Mouse (Mus musculus): ENCODE data around the gene Slc9a9. TPM values are rescaled to one million over a fixed set of nuclear protein-coding genes. Genes with fewer than 3 reads are reported as not detected.

The Slc9a9 gene
- polyA plus RNA-seq, 1 experiment: 127 TPM

- peak overlapping the region; percentile 42; the same call in 1 of the 2 replicates for H3K27ac ChIP-seq (ENCODE audit: insufficient read depth, low read depth, low read length)
- no peak for TF ChIP-seq CTCF (IDR thresholded peaks at IDR 0.05; ENCODE audit: low read depth, low read length)
- no peak for TF ChIP-seq POLR2A (IDR thresholded peaks at IDR 0.05; ENCODE audit: borderline replicate concordance, low read depth, low read length)
- peaks cover 15% of the 10 kb centered on the region for H3K4me1 ChIP-seq (ENCODE audit: control insufficient read depth, insufficient read depth, low read length)
- H3K4me3 ChIP-seq (ENCODE audit: insufficient read depth, low read length): no peak overlapping the region
These were observed 366.5 kb downstream of the Slc9a9 start for GRCm38 (mm10) chr9:95036209-95036608.

GRCm38 (mm10) chr9:95042420-95042819 is 372.7 kb downstream of the Slc9a9 start:
- TF ChIP-seq CTCF (IDR thresholded peaks at IDR 0.05; ENCODE audit: low read depth, low read length) (no peak), POLR2A (IDR thresholded peaks at IDR 0.05; ENCODE audit: borderline replicate concordance, low read depth, low read length) (no peak)
- Histone ChIP-seq H3K27ac (ENCODE audit: insufficient read depth, low read depth, low read length) (no peak overlapping the region), H3K4me1 (ENCODE audit: control insufficient read depth, insufficient read depth, low read length) (no peaks in the 10 kb centered on the region), H3K4me3 (ENCODE audit: insufficient read depth, low read length) (no peak overlapping the region)

- TF ChIP-seq POLR2A (IDR thresholded peaks at IDR 0.05; ENCODE audit: borderline replicate concordance, low read depth, low read length): no peak
- no peak for TF ChIP-seq CTCF (IDR thresholded peaks at IDR 0.05; ENCODE audit: low read depth, low read length)
- Histone ChIP-seq H3K27ac (ENCODE audit: insufficient read depth, low read depth, low read length) (no peak overlapping the region), H3K4me3 (ENCODE audit: insufficient read depth, low read length) (no peak overlapping the region), H3K4me1 (ENCODE audit: control insufficient read depth, insufficient read depth, low read length) (no peaks in the 10 kb centered on the region)
These were observed 382.5 kb downstream of the Slc9a9 start for GRCm38 (mm10) chr9:95052160-95052559.

GRCm38 (mm10) chr9:95053183-95053582 is 383.5 kb downstream of the Slc9a9 start:
- no peak for TF ChIP-seq POLR2A (IDR thresholded peaks at IDR 0.05; ENCODE audit: borderline replicate concordance, low read depth, low read length)
- no peak for TF ChIP-seq CTCF (IDR thresholded peaks at IDR 0.05; ENCODE audit: low read depth, low read length)
- H3K27ac ChIP-seq (ENCODE audit: insufficient read depth, low read depth, low read length): no peak overlapping the region
- no peaks in the 10 kb centered on the region for H3K4me1 ChIP-seq (ENCODE audit: control insufficient read depth, insufficient read depth, low read length)
- no peak overlapping the region for H3K4me3 ChIP-seq (ENCODE audit: insufficient read depth, low read length)

- H3K4me3 ChIP-seq (ENCODE audit: insufficient read depth, low read length): no peak overlapping the region
- H3K4me1 ChIP-seq (ENCODE audit: control insufficient read depth, insufficient read depth, low read length): no peaks in the 10 kb centered on the region
- no peak overlapping the region for H3K27ac ChIP-seq (ENCODE audit: insufficient read depth, low read depth, low read length)
- no peak for TF ChIP-seq CTCF (IDR thresholded peaks at IDR 0.05; ENCODE audit: low read depth, low read length)
- TF ChIP-seq POLR2A (IDR thresholded peaks at IDR 0.05; ENCODE audit: borderline replicate concordance, low read depth, low read length): no peak
These were observed 386.1 kb downstream of the Slc9a9 start for GRCm38 (mm10) chr9:95055843-95056242.

- Histone ChIP-seq H3K27ac (ENCODE audit: insufficient read depth, low read depth, low read length) (no peak overlapping the region), H3K4me1 (ENCODE audit: control insufficient read depth, insufficient read depth, low read length) (no peaks in the 10 kb centered on the region), H3K4me3 (ENCODE audit: insufficient read depth, low read length) (no peak overlapping the region)
- TF ChIP-seq CTCF (IDR thresholded peaks at IDR 0.05; ENCODE audit: low read depth, low read length): no peak
- no peak for TF ChIP-seq POLR2A (IDR thresholded peaks at IDR 0.05; ENCODE audit: borderline replicate concordance, low read depth, low read length)
These were observed 391.0 kb downstream of the Slc9a9 start for GRCm38 (mm10) chr9:95060702-95061101.

GRCm38 (mm10) chr9:95067037-95067436 is 397.3 kb downstream of the Slc9a9 start:
- Histone ChIP-seq H3K4me1 (ENCODE audit: control insufficient read depth, insufficient read depth, low read length) (no peaks in the 10 kb centered on the region; the same call in 1 of the 2 replicates), H3K27ac (ENCODE audit: insufficient read depth, low read depth, low read length) (no peak overlapping the region), H3K4me3 (ENCODE audit: insufficient read depth, low read length) (no peak overlapping the region)
- no peak for TF ChIP-seq POLR2A (IDR thresholded peaks at IDR 0.05; ENCODE audit: borderline replicate concordance, low read depth, low read length)
- TF ChIP-seq CTCF (IDR thresholded peaks at IDR 0.05; ENCODE audit: low read depth, low read length): no peak

GRCm38 (mm10) chr9:95068466-95068865 is 398.8 kb downstream of the Slc9a9 start:
- Histone ChIP-seq H3K27ac (ENCODE audit: insufficient read depth, low read depth, low read length) (no peak overlapping the region), H3K4me1 (ENCODE audit: control insufficient read depth, insufficient read depth, low read length) (peaks cover 2% of the 10 kb centered on the region; the same call in 1 of the 2 replicates), H3K4me3 (ENCODE audit: insufficient read depth, low read length) (no peak overlapping the region)
- TF ChIP-seq CTCF (IDR thresholded peaks at IDR 0.05; ENCODE audit: low read depth, low read length) (no peak), POLR2A (IDR thresholded peaks at IDR 0.05; ENCODE audit: borderline replicate concordance, low read depth, low read length) (no peak)

GRCm38 (mm10) chr9:95070832-95071519 is 401.3 kb downstream of the Slc9a9 start:
- TF ChIP-seq CTCF (IDR thresholded peaks at IDR 0.05; ENCODE audit: low read depth, low read length) (no peak), POLR2A (IDR thresholded peaks at IDR 0.05; ENCODE audit: borderline replicate concordance, low read depth, low read length) (no peak)
- Histone ChIP-seq H3K27ac (ENCODE audit: insufficient read depth, low read depth, low read length) (no peak overlapping the region), H3K4me3 (ENCODE audit: insufficient read depth, low read length) (no peak overlapping the region), H3K4me1 (ENCODE audit: control insufficient read depth, insufficient read depth, low read length) (peaks cover 2% of the 10 kb centered on the region; the same call in 1 of the 2 replicates)

GRCm38 (mm10) chr9:95072450-95072955 is 402.8 kb downstream of the Slc9a9 start:
- Histone ChIP-seq H3K4me3 (ENCODE audit: insufficient read depth, low read length) (no peak overlapping the region), H3K4me1 (ENCODE audit: control insufficient read depth, insufficient read depth, low read length) (peaks cover 2% of the 10 kb centered on the region; the same call in 1 of the 2 replicates), H3K27ac (ENCODE audit: insufficient read depth, low read depth, low read length) (peak overlapping the region; percentile 19; the same call in 1 of the 2 replicates)
- TF ChIP-seq CTCF (IDR thresholded peaks at IDR 0.05; ENCODE audit: low read depth, low read length): no peak
- TF ChIP-seq POLR2A (IDR thresholded peaks at IDR 0.05; ENCODE audit: borderline replicate concordance, low read depth, low read length): no peak
